Mouse (Mus musculus): ENCODE results near the gene Gjc1. TPM values are rescaled to one million over a fixed set of nuclear protein-coding genes. Genes with fewer than 3 reads are reported as not detected.

Gjc1 gene
- polyA plus RNA-seq, 1 experiment from 2014 or later, result 75.6 TPM

- Histone ChIP-seq H3K4me1 (peaks cover 20% of the 10 kb centered on the region), H3K4me3 (no peak overlapping the region), H3K36me3 (no peaks in the 10 kb centered on the region), H3K27ac (no peak overlapping the region), H3K4me2 (replicated peaks) (no peak overlapping the region), H3K27me3 (no peaks in the 10 kb centered on the region), H3K9me3 (no peaks in the 10 kb centered on the region), H3K9ac (no peak overlapping the region)
- 69% methylated on average over 13 of the region's 13 CpGs for WGBS
- ATAC-seq (ENCODE audit: low FRiP score, low read depth), result peak; percentile 16; the same call in 1 of the 2 replicates
Observed at GRCm38 (mm10) chr11:102752896-102753590, 66.5 kb downstream of the Gjc1 start.

- 86% methylated on average over 2 of the region's 2 CpGs for WGBS
- peaks cover 18% of the 10 kb centered on the region for H3K4me1 ChIP-seq
- no peaks in the 10 kb centered on the region for H3K27me3 ChIP-seq
- H3K4me3 ChIP-seq, result no peak overlapping the region
- H3K9me3 ChIP-seq, result no peaks in the 10 kb centered on the region
- no peaks in the 10 kb centered on the region for H3K36me3 ChIP-seq
- no peak for ATAC-seq (ENCODE audit: low FRiP score, low read depth)
- H3K9ac ChIP-seq, result no peak overlapping the region
- no peak overlapping the region for H3K27ac ChIP-seq
- no peak overlapping the region for H3K4me2 ChIP-seq (replicated peaks)
Observed at GRCm38 (mm10) chr11:102749712-102750111, 69.8 kb downstream of the Gjc1 start.

Other genes starting within 250 kb of the Gjc1 start
- gene Gm11627, start 240.2 kb downstream of the Gjc1 start, polyA plus RNA-seq (2015; fragmentation: Nextera tagmentation; extraction: Ambion mirVana), result 7.7 and 9.1 TPM in 2 replicates
- 67.7 and 71.6 TPM in 2 replicates for gene Fzd2, start 215.3 kb downstream of the Gjc1 start, polyA plus RNA-seq (2015; fragmentation: Nextera tagmentation; extraction: Ambion mirVana)
- gene Meioc, start 156.0 kb downstream of the Gjc1 start, polyA plus RNA-seq (2015; fragmentation: Nextera tagmentation; extraction: Ambion mirVana), result 0.97 and 1.1 TPM in 2 replicates
- 45.8 and 46.1 TPM in 2 replicates for gene Ccdc43, start 121.9 kb downstream of the Gjc1 start, polyA plus RNA-seq (2015; fragmentation: Nextera tagmentation; extraction: Ambion mirVana)
- gene Adam11, start 58.3 kb downstream of the Gjc1 start, polyA plus RNA-seq (2015; fragmentation: Nextera tagmentation; extraction: Ambion mirVana), result 14.7 and 15.8 TPM in 2 replicates
- gene Higd1b, start 16.1 kb upstream of the Gjc1 start, polyA plus RNA-seq (2015; fragmentation: Nextera tagmentation; extraction: Ambion mirVana), result not detected in 2 replicates
- 193 and 199 TPM in 2 replicates for gene Eftud2, start 61.3 kb upstream of the Gjc1 start, polyA plus RNA-seq (2015; fragmentation: Nextera tagmentation; extraction: Ambion mirVana)
- 0.93 and 1.0 TPM in 2 replicates for gene Ccdc103, start 61.5 kb upstream of the Gjc1 start, polyA plus RNA-seq (2015; fragmentation: Nextera tagmentation; extraction: Ambion mirVana)
- gene Fam187a, start 65.5 kb upstream of the Gjc1 start, polyA plus RNA-seq (2015; fragmentation: Nextera tagmentation; extraction: Ambion mirVana), result not detected in 2 replicates
- 0.37 and 0.48 TPM in 2 replicates for gene Gfap, start 81.2 kb upstream of the Gjc1 start, polyA plus RNA-seq (2015; fragmentation: Nextera tagmentation; extraction: Ambion mirVana)
- 10.8 and 11.0 TPM in 2 replicates for gene Kif18b, start 105.4 kb upstream of the Gjc1 start, polyA plus RNA-seq (2015; fragmentation: Nextera tagmentation; extraction: Ambion mirVana)
- 1.4 and 1.7 TPM in 2 replicates for gene C1ql1, start 127.0 kb upstream of the Gjc1 start, polyA plus RNA-seq (2015; fragmentation: Nextera tagmentation; extraction: Ambion mirVana)
- 49.6 and 53.2 TPM in 2 replicates for gene Nmt1, start 208.5 kb upstream of the Gjc1 start, polyA plus RNA-seq (2015; fragmentation: Nextera tagmentation; extraction: Ambion mirVana)
- 197 and 201 TPM in 2 replicates for gene Dcakd, start 208.6 kb upstream of the Gjc1 start, polyA plus RNA-seq (2015; fragmentation: Nextera tagmentation; extraction: Ambion mirVana)